Mouse (Mus musculus) kidney, embryonic 16.5 days (tissue): ENCODE measurements around the gene 9430015G10Rik. TPM values are rescaled to one million over a fixed set of nuclear protein-coding genes. Genes with fewer than 3 reads are reported as not detected.

ENCODE experiments used
- ATAC-seq: fragments of 200-750 bp; cut with Nextera tagmentation; 2 replicates; pipeline ENCODE4 v1.8.0; 2017; ENCODE audit warnings: moderate TSS enrichment; ENCODE audit not compliant: low FRiP score, low TSS enrichment
- H3K27ac ChIP-seq: fragments of 300-500 bp; sonication (generic); 2 replicates; pipeline ENCODE4 v1.5.1; 2014; ENCODE audit warnings: low read length
- H3K27me3 ChIP-seq: fragments of 300-500 bp; sonication (generic); 2 replicates; pipeline ENCODE4 v1.6.1; 2014; ENCODE audit warnings: low read length, control low read depth, mixed read lengths; ENCODE audit not compliant: insufficient read depth
- H3K36me3 ChIP-seq: fragments of 300-500 bp; sonication (generic); 2 replicates; pipeline ENCODE4 v1.6.1; 2014; ENCODE audit warnings: low read length, control low read depth, mixed read lengths; ENCODE audit not compliant: insufficient read depth
- H3K4me1 ChIP-seq: fragments of 300-500 bp; sonication (generic); 2 replicates; pipeline ENCODE4 v1.6.1; 2014; ENCODE audit warnings: low read length, control low read depth, mixed read lengths; ENCODE audit not compliant: insufficient read depth
- H3K4me2 ChIP-seq: fragments of 300-500 bp; sonication (generic); replicated peaks from 2 replicates; pipeline ENCODE4 v1.6.1; 2014; ENCODE audit warnings: low read depth, low read length
- H3K4me3 ChIP-seq: fragments of 300-500 bp; sonication (generic); 2 replicates; pipeline ENCODE4 v1.5.1; 2014; ENCODE audit warnings: mild to moderate bottlenecking, low read length
- H3K9ac ChIP-seq: fragments of 300-500 bp; sonication (generic); replicated peaks from 2 replicates; pipeline ENCODE4 v1.6.1; 2014; ENCODE audit warnings: low read length
- H3K9me3 ChIP-seq: fragments of 300-500 bp; sonication (generic); 2 replicates; pipeline ENCODE4 v1.6.1; 2016; ENCODE audit warnings: low read length, control low read depth
- WGBS: fragments of 180-500 bp; shearing (Covaris S2); extraction: QIAGEN DNeasy Blood & Tissue Kit; methylation state at CpG from one replicate; pipeline ENCODE4 v1.1.7; 2014; 5-methylcytosine and 5-hydroxymethylcytosine counted together
- polyA plus RNA-seq: library from polyadenylated mRNA; unstranded; fragments of >200 nt; fragmentation: Nextera tagmentation; extraction: Ambion mirVana; gene quantifications from 2 replicates; pipeline ENCODE4 v1.2.1, GENCODE M21; 2015

The 9430015G10Rik gene
- polyA plus RNA-seq, 1 experiment from 2014 or later = 48.7 TPM

DNA sequence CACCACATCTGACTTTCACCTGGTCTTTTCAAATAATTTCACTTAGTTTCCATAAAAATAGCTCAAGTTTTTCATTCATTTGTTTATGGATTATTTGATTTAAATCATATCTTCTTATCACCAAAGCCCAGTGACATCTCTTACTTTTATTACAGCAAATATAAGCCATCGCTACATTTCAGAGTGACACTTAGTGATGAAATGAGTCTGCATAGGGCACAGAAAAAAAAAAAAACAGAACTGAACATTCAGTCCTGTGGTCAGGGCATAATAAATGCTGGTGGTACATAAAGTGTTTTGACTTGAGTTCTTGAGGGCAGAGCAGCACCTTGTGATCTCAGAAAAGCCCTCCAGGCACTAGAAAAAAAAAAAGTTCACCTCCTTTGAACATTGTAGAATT is 13.6 kb upstream of the 9430015G10Rik start:
- Histone ChIP-seq H3K36me3 (no peaks in the 10 kb centered on the region), H3K4me1 (peaks cover 3% of the 10 kb centered on the region; the same call in 1 of the 2 replicates), H3K4me2 (no peak overlapping the region), H3K27ac (no peak overlapping the region), H3K27me3 (no peaks in the 10 kb centered on the region), H3K4me3 (no peak overlapping the region), H3K9ac (no peak overlapping the region), H3K9me3 (no peaks in the 10 kb centered on the region)
- no peak for ATAC-seq
- 91% methylated on average over 1 of the region's 1 CpGs for WGBS

DNA sequence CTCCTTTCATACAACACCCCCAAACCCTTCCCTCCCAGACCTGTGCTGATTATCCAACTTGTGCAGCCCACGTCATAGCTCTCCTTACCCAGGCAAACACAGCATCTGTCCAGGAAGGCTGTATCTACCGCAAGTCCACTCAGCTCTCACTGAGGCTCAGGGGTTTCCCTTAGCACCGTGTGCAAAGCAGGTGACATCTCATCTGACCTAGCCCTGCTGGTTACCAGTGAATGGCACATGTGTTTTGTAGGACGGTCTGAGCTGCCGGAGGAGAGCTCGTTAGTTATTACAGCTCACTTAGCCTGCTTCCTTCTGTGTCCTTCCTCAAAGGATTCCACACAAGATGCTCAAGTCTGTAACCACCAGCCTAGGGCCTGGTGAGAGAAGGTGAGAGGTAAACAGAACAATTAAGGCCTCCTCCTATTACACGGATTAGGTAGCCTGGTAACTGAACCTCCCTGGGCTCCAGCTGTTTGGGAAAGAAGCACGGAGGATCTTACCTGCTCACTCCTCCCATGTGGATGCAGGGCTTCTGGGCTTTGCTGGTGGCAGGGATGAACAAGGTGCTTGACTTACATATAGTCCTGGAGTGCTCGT is 11.9 kb upstream of the 9430015G10Rik start:
- Histone ChIP-seq H3K9ac (no peak overlapping the region), H3K4me2 (no peak overlapping the region), H3K4me1 (no peaks in the 10 kb centered on the region), H3K36me3 (no peaks in the 10 kb centered on the region), H3K27me3 (no peaks in the 10 kb centered on the region), H3K4me3 (no peak overlapping the region), H3K27ac (no peak overlapping the region), H3K9me3 (no peaks in the 10 kb centered on the region)
- 60% methylated on average over 9 of the region's 9 CpGs for WGBS
- no peak for ATAC-seq

DNA sequence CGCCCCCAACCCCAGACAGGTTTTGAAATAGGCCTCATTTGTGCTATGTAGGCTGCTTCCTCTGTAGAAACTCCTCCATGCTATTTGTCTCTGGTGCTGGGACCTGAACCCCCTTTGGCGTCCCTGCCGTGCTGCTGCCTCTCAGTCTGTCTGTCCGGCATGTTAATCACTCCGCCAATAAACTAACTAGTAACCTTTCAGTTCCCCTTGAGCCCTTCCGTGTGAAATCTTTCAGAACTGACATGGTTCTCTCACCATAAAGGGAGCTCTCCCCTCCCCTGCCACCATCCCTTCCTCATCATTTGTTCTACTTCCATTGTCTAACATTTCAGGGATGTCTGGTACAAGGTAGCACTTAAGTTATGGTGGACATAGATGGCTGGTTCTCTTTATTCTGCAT is 10.4 kb upstream of the 9430015G10Rik start:
- no peaks in the 10 kb centered on the region for H3K27me3 ChIP-seq
- H3K4me1 ChIP-seq = no peaks in the 10 kb centered on the region
- no peaks in the 10 kb centered on the region for H3K9me3 ChIP-seq
- H3K4me3 ChIP-seq = no peak overlapping the region
- no peak for ATAC-seq
- no peaks in the 10 kb centered on the region for H3K36me3 ChIP-seq
- H3K27ac ChIP-seq = no peak overlapping the region
- no peak overlapping the region for H3K4me2 ChIP-seq
- 67% methylated on average over 6 of the region's 6 CpGs for WGBS
- H3K9ac ChIP-seq = no peak overlapping the region

DNA sequence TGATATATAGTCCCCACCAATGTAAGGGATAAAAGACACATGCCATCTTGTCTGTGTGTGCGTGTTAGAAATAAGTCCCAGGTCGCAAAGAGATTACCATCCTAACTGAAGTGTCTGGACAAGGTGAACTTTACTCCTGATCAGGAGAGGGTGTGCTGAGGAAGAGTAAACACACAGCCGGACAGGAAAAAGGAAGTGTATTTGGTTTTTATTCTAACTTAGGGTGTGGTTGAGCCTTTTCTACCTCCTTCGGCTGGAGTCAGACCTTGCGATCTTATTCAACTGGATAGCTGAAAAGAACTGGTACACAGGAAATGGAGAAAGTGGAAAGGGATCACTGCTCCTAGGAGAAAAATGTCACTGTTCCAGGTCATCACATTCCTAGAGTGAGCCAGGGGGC is 9.3 kb upstream of the 9430015G10Rik start:
- no peak for ATAC-seq
- no peak overlapping the region for H3K27ac ChIP-seq
- 81% methylated on average over 5 of the region's 5 CpGs for WGBS

DNA sequence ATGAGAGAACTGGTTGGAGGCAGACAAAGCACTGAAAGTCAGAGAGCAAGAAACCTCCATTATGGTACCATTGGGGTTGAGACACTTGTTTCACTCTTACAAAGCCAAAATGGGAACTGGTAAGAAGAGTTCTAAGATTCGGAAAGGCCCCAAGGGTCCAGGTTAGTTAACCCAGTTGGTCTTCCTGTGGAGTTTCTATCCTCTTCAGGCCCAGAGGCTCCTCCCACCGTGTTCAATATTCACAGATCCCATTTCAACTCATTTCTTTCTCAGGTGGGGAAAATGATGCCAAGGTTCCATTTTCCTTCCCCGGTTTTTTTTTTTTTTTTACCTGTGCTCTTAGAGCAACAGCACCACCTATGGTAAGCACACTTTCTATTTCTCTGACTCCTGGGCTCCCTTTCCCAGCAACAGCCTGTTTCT is 8.3 kb upstream of the 9430015G10Rik start:
- no peak overlapping the region for H3K27ac ChIP-seq
- H3K9ac ChIP-seq = no peak overlapping the region
- no peaks in the 10 kb centered on the region for H3K9me3 ChIP-seq
- no peaks in the 10 kb centered on the region for H3K27me3 ChIP-seq
- 43% methylated on average over 3 of the region's 3 CpGs for WGBS
- no peak overlapping the region for H3K4me2 ChIP-seq
- H3K4me1 ChIP-seq = no peaks in the 10 kb centered on the region
- H3K36me3 ChIP-seq = no peaks in the 10 kb centered on the region
- H3K4me3 ChIP-seq = no peak overlapping the region
- ATAC-seq = no peak

More for the DNA sequence above, 9.3 kb upstream of the 9430015G10Rik start:
- H3K27me3 ChIP-seq = no peaks in the 10 kb centered on the region
- no peaks in the 10 kb centered on the region for H3K9me3 ChIP-seq
- no peaks in the 10 kb centered on the region for H3K4me1 ChIP-seq
- no peak overlapping the region for H3K4me3 ChIP-seq
- H3K9ac ChIP-seq = no peak overlapping the region
- no peak overlapping the region for H3K4me2 ChIP-seq
- H3K36me3 ChIP-seq = no peaks in the 10 kb centered on the region

DNA sequence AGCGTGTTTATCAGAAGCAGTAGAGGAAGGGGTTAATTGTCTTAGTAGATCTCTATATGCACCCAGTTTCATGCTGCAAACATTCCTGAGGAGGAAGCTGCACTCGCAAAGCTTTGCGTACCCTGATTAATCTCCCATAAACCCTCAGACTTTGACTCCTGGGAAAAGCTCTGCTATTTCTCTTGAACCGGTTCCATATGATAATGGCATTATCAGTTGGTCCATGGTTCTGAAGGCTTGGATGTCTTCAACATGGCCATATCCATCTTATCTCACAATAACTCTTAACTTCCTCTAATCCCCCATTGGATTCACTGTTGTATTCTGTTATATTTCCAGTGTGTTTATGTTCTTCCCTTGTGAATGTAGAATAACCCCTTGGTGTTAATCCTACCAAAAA is 6.4 kb upstream of the 9430015G10Rik start:
- no peak overlapping the region for H3K4me3 ChIP-seq
- no peaks in the 10 kb centered on the region for H3K27me3 ChIP-seq
- WGBS = 69% methylated on average over 4 of the region's 4 CpGs
- H3K4me1 ChIP-seq = no peaks in the 10 kb centered on the region
- H3K27ac ChIP-seq = no peak overlapping the region
- no peak overlapping the region for H3K9ac ChIP-seq
- no peaks in the 10 kb centered on the region for H3K9me3 ChIP-seq
- H3K36me3 ChIP-seq = no peaks in the 10 kb centered on the region
- no peak overlapping the region for H3K4me2 ChIP-seq
- no peak for ATAC-seq

DNA sequence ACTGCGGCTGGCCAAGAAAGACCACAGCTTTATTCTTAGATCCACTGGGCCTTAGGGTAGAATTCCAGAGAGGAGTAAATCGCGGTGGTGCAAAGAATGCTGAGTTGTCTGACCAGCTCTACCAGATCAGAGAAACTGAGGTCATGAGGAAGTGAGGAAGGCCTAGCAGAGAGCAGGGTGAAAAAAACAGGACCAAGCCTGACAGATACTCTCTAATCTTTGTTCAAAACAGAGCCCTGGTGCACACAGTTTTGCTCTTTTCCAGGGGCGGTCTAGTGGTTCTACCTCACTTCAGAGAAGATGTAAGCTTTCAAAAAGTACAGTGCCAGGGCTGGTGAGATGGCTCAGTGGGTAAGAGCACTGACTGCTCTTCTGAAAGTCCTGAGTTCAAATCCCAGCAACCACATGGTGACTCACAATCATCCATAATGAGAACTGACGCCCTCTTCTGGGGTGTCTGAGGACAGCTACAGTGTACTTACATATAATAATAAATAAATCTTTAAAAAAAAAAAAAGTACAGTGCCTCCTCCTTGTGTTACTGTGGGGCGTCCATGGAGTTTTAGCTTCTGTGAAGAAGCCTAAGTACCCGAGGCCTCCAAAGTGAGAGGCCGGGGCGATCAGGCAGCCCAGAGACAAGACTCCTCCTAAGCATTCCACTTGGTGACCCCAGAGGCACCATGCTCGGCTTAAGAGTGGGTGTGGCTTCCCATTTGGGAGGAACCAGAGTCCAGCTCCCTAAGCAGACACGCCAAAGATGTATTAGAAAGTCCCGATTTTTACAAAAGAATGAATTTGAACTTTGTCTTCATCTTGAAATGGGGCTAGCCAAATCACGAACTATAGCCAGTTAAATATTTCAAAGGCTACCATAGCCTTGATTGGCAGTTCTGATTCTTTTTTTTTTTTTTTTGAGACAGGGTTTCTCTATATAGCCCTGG is 906 bp upstream of the 9430015G10Rik start:
- WGBS = 21% methylated on average over 13 of the region's 13 CpGs
- peak overlapping the region; percentile 92 for H3K4me3 ChIP-seq
- no peaks in the 10 kb centered on the region for H3K9me3 ChIP-seq
- H3K36me3 ChIP-seq = no peaks in the 10 kb centered on the region
- peak overlapping the region; percentile 90 for H3K27ac ChIP-seq
- peak overlapping the region; percentile 57 for H3K4me2 ChIP-seq
- peaks cover 7% of the 10 kb centered on the region for H3K4me1 ChIP-seq
- H3K27me3 ChIP-seq = no peaks in the 10 kb centered on the region
- ATAC-seq = peak; percentile 77
- peak overlapping the region; percentile 81 for H3K9ac ChIP-seq

DNA sequence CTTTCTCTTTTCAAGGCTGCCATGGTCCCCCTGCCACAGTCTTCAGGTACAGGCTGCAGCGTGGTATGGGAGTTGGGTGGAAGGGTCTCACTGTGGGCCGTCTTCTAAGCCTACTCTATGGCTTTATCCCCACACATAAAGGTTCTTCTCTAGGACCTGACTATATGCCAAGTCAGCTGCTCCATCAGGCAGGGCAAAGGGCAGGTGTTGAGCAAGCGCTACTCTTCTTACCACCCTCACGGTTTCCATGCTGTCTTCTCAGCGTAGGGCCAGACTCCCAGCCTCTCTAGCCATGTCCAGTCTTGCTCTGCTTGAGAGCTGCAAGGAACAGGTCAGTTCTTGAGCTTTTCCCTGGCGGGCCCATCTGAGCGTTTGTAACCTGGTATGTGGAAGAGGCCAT is 14.3 kb downstream of the 9430015G10Rik start:
- no peaks in the 10 kb centered on the region for H3K4me1 ChIP-seq

DNA sequence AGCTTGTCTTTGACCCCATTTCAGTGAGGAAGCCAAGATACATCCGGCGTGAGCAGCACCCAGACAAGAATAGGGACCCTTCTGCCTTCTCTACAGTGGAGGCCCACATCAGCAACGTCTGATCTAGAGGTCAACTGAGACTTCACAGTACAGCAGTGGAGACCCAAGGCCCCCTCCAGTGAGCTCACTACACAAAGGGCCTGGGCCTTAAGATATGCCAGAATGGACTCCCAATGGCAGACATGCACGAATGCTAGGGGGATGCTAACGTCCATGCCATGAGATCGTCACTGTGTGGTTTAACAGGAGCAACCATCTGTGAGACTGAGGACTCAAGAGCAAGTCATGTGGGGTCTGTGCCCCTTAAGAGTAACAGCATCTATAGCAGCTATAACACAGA is 15.6 kb downstream of the 9430015G10Rik start:
- ATAC-seq = no peak

More for the DNA sequence above, 14.3 kb downstream of the 9430015G10Rik start:
- no peak overlapping the region for H3K4me2 ChIP-seq
- no peaks in the 10 kb centered on the region for H3K27me3 ChIP-seq
- H3K27ac ChIP-seq = no peak overlapping the region
- no peaks in the 10 kb centered on the region for H3K9me3 ChIP-seq
- H3K9ac ChIP-seq = no peak overlapping the region
- ATAC-seq = no peak
- H3K36me3 ChIP-seq = peaks cover 62% of the 10 kb centered on the region
- no peak overlapping the region for H3K4me3 ChIP-seq
- WGBS = 97% methylated on average over 7 of the region's 7 CpGs

DNA sequence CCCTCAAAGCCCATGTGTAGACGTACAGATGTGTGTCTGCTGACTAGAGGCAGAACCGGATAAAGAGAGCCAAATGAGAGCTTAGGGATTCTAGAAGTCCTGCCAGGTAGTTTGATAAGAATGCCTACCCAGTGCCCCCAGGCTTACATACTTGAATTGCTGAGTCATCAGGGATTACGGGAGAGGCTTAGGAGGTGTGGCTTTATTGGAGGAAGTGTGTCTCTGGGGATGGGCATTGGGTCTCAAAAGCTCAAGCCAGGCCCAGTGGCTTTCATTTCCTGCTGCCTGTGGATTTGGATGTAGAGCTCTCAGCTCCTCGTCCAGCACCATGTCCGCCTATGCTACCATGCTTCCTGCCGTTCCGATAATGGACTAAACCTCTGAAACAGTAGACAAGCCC is 17.1 kb downstream of the 9430015G10Rik start:
- Histone ChIP-seq H3K4me2 (no peak overlapping the region), H3K9me3 (no peaks in the 10 kb centered on the region), H3K4me3 (no peak overlapping the region), H3K36me3 (peaks cover 44% of the 10 kb centered on the region), H3K27me3 (no peaks in the 10 kb centered on the region), H3K9ac (no peak overlapping the region), H3K4me1 (no peaks in the 10 kb centered on the region), H3K27ac (no peak overlapping the region)
- ATAC-seq = no peak
- WGBS = 84% methylated on average over 7 of the region's 7 CpGs

More for the DNA sequence above, 15.6 kb downstream of the 9430015G10Rik start:
- Histone ChIP-seq H3K4me1 (no peaks in the 10 kb centered on the region), H3K36me3 (peaks cover 50% of the 10 kb centered on the region), H3K27ac (no peak overlapping the region), H3K9ac (no peak overlapping the region), H3K4me2 (no peak overlapping the region), H3K4me3 (no peak overlapping the region), H3K9me3 (no peaks in the 10 kb centered on the region), H3K27me3 (no peaks in the 10 kb centered on the region)
- 97% methylated on average over 6 of the region's 6 CpGs for WGBS
